Mouse (Mus musculus): ENCODE measurements around the gene Tbcel. TPM values are rescaled to one million over a fixed set of nuclear protein-coding genes. Genes with fewer than 3 reads are reported as not detected.

Gene Tbcel
- polyA plus RNA-seq (2012; rRNA removed) = 9.3 and 9.5 TPM in 2 replicates

GRCm38 (mm10) chr9:42507709-42508108, at the start of gene Tbcel:
TSS of gene Tbcel (minus strand) at chr9:42507809.

GRCm38 (mm10) chr9:42399829-42400228, 107.8 kb downstream of the Tbcel start, which contains the start of gene Tecta:
TSS of gene Tecta (minus strand) at chr9:42399929.

Other genes with a start within 250 kb of the Tbcel start
- gene Sc5d, start 243.6 kb downstream of the Tbcel start, polyA plus RNA-seq (2012; rRNA removed) = 39.5 and 77.7 TPM in 2 replicates
- 0.33 and 0.46 TPM in 2 replicates for gene Tecta, start 107.9 kb downstream of the Tbcel start, polyA plus RNA-seq (2012; rRNA removed)

All from ovary, adult 2 months (tissue).